Mouse (Mus musculus) intestine, embryonic 15.5 days (tissue): ENCODE results near the gene Nos2. TPM values are rescaled to one million over a fixed set of nuclear protein-coding genes. Genes with fewer than 3 reads are reported as not detected.
"Not testable (repeated sequence)": the region's sequence is repeated elsewhere in the genome, so short reads cannot be mapped to it uniquely, and the experiment has no call there.

Experiments
- ATAC-seq: fragments of 200-750 bp; cut with Nextera tagmentation; 2 replicates; pipeline ENCODE4 v1.8.0; 2017; ENCODE audit warnings: moderate TSS enrichment, moderate library complexity
- H3K27ac ChIP-seq: fragments of 300-500 bp; sonication (generic); 2 replicates; pipeline ENCODE4 v1.5.1; 2015; ENCODE audit warnings: mild to moderate bottlenecking, inconsistent platforms
- H3K27me3 ChIP-seq: fragments of 300-500 bp; sonication (generic); replicated peaks from 2 replicates; pipeline ENCODE4 v1.6.1; 2015; ENCODE audit warnings: inconsistent platforms
- H3K36me3 ChIP-seq: fragments of 300-500 bp; sonication (generic); 2 replicates; pipeline ENCODE4 v1.6.1; 2015; ENCODE audit warnings: inconsistent platforms
- H3K4me1 ChIP-seq: fragments of 300-500 bp; sonication (generic); replicated peaks from 2 replicates; pipeline ENCODE4 v1.6.1; 2015; ENCODE audit warnings: inconsistent platforms
- H3K4me2 ChIP-seq: fragments of 300-500 bp; sonication (generic); replicated peaks from 2 replicates; pipeline ENCODE4 v1.6.1; 2015; ENCODE audit warnings: mild to moderate bottlenecking, inconsistent platforms
- H3K4me3 ChIP-seq: fragments of 300-500 bp; sonication (generic); replicated peaks from 2 replicates; pipeline ENCODE4 v1.5.1; 2015; ENCODE audit warnings: inconsistent platforms
- H3K9ac ChIP-seq: fragments of 300-500 bp; sonication (generic); 2 replicates; pipeline ENCODE4 v1.6.1; 2015; ENCODE audit warnings: inconsistent platforms
- H3K9me3 ChIP-seq: fragments of 300-500 bp; sonication (generic); 2 replicates; pipeline ENCODE4 v1.6.1; 2016; ENCODE audit warnings: inconsistent platforms
- WGBS: fragments of 180-500 bp; shearing (Covaris S2); methylation state at CpG from one replicate; pipeline ENCODE4 v1.1.7; 2015; 5-methylcytosine and 5-hydroxymethylcytosine counted together
- polyA plus RNA-seq: library from polyadenylated mRNA; unstranded; fragments of >200 nt; fragmentation: Nextera tagmentation; extraction: Ambion mirVana; gene quantifications from 2 replicates; pipeline ENCODE4 v1.2.1, GENCODE M21; 2015

Gene Nos2
- polyA plus RNA-seq, 1 experiment from 2014 or later = 1.1 TPM

DNA sequence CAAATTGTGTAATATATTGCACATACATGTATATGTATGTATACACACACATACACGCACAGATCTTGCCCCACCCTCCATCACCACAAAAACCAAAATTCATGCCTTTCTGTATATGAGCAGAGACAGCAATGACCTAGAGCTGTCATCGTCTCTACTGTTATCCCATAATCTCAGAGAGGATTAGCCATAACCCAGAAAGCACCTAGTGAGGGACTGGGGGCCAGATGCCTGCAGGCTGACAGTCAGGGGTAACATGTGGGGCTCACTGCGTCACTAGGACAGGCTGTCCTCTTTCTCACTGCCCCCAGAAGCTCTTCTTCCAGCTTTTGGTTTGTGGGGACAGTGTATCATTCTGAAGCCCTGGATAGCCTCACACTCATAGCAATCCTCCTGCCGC lies 81.3 kb downstream of the Nos2 start:
- Histone ChIP-seq H3K9me3 (no peaks in the 10 kb centered on the region), H3K36me3 (no peaks in the 10 kb centered on the region), H3K4me2 (no peak overlapping the region), H3K27me3 (no peaks in the 10 kb centered on the region), H3K9ac (no peak overlapping the region), H3K4me3 (no peak overlapping the region), H3K4me1 (peaks cover 23% of the 10 kb centered on the region), H3K27ac (peak overlapping the region; percentile 61)
- ATAC-seq = no peak
- 61% methylated on average over 4 of the region's 4 CpGs for WGBS

DNA sequence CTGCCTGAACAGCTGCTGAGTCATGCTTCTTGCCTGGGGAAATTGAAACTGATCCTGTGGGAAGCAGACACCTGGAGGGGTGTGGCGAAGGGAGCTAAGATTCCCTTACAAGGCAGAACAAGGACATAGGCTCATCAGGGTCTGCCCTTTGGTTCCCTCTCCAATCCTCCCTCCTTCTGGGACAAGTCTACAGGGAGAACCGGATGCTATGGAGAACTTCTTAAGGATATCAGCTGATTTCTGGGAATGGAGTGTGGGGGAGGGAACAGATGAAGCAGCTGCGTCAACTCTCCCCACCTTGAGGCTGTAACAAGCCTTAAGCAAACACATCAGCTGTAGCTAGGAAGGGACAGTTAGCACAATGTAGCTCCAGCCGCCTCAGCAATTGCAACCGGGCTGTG lies 82.0 kb downstream of the Nos2 start:
- H3K4me2 ChIP-seq = 0 out of 2 replicates have a peak overlapping the region, but pooled peaks have one; percentile 1
- no peak overlapping the region for H3K4me3 ChIP-seq

DNA sequence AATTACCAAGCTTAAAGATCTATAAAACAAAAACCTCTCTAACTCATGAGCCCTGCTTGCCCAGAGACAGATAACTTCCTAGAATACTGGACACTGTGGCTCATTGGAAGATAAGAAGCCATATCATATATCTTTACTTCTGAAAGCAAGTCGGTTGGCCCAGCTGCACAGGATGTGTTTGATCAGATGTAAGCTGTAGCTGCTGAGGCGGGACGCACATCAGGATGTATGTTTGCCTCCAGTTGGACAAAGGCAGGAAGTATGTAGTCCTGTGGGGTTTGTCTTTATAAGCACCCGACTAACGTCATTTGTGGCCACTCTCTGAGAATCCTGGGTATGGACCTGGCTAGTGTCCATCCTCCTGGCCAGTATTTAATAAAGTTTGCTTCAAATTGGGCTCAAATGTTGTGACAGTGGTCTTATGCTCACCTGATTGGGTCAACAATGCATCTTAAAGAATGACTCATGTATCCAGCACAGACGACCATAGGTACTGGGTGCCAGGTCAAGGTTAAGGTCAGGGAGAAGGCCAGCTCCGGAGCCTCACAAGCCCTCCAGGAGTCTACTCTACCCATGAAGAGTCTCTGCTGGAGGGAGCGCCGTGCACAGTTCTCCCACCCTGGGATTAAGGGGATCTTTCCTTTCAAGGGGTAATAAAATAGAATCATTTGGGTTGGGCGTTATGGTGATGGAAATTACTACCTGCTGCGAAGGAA lies 82.6 kb downstream of the Nos2 start:
- 46% methylated on average over 11 of the region's 11 CpGs for WGBS
- no peak overlapping the region for H3K4me3 ChIP-seq
- H3K27me3 ChIP-seq = no peaks in the 10 kb centered on the region
- no peak overlapping the region for H3K9ac ChIP-seq
- 0 out of 2 replicates have a peak overlapping the region, but pooled peaks have one; percentile 1 for H3K4me2 ChIP-seq
- H3K27ac ChIP-seq = peak overlapping the region; percentile 61
- H3K4me1 ChIP-seq = peaks cover 28% of the 10 kb centered on the region
- no peaks in the 10 kb centered on the region for H3K36me3 ChIP-seq
- H3K9me3 ChIP-seq = no peaks in the 10 kb centered on the region
- 0 out of 2 replicates have a peak, but pooled peaks have one; percentile 42 for ATAC-seq

More for the DNA sequence above, 82.0 kb downstream of the Nos2 start:
- Histone ChIP-seq H3K4me1 (peaks cover 23% of the 10 kb centered on the region), H3K27ac (peak overlapping the region; percentile 61), H3K9ac (no peak overlapping the region), H3K36me3 (no peaks in the 10 kb centered on the region), H3K9me3 (no peaks in the 10 kb centered on the region), H3K27me3 (no peaks in the 10 kb centered on the region)
- ATAC-seq = peak; percentile 76
- WGBS = 40% methylated on average over 5 of the region's 5 CpGs

DNA sequence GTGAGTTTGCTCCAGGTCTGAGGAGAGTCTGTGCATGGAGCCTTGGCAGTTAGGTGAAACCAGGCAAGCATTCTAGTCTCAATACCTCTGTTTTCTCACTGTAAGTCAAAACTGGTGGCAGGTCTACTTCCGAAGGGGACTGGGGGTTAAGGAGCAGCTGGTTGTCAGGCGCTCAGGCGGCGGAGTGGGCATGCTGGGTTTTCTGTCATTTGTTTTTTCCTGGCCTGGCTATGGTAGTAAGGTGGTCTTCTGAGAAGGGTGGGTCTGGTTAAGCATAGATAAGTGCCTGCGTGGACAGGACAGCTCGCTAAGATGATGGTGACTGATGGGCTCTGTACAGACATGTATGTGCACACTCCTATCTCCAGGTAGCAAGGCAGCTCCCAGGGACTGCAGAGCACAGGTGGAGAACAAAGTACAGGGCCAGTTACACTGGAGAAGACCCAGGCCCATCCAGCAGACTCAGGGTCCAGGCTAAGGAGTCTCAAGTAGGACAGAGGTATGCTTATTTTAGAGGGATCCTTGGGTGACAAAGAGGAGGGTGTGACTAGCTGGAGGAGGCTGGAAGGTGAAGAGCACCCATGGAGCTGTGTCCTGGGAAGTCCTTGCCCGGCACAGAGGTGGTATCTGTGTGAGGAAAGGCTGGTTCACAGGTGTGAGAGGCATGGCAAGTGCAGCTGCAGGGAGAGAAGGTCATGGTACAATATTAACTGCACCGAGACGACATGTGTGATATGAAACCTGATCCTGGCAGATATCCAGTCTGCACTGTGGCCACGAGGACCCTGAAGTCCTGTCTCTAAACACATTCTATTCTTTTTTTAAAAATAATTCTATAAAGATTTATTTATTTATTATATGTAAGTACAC lies 83.4 kb downstream of the Nos2 start:
- H3K4me3 ChIP-seq = no peak overlapping the region
- H3K27ac ChIP-seq = peak overlapping the region; percentile 61
- H3K4me2 ChIP-seq = no peak overlapping the region
- no peak overlapping the region for H3K9ac ChIP-seq
- no peaks in the 10 kb centered on the region for H3K27me3 ChIP-seq
- H3K9me3 ChIP-seq = no peaks in the 10 kb centered on the region
- peak; percentile 57 for ATAC-seq
- no peaks in the 10 kb centered on the region for H3K36me3 ChIP-seq
- WGBS = 67% methylated on average over 10 of the region's 10 CpGs
- peaks cover 32% of the 10 kb centered on the region for H3K4me1 ChIP-seq

DNA sequence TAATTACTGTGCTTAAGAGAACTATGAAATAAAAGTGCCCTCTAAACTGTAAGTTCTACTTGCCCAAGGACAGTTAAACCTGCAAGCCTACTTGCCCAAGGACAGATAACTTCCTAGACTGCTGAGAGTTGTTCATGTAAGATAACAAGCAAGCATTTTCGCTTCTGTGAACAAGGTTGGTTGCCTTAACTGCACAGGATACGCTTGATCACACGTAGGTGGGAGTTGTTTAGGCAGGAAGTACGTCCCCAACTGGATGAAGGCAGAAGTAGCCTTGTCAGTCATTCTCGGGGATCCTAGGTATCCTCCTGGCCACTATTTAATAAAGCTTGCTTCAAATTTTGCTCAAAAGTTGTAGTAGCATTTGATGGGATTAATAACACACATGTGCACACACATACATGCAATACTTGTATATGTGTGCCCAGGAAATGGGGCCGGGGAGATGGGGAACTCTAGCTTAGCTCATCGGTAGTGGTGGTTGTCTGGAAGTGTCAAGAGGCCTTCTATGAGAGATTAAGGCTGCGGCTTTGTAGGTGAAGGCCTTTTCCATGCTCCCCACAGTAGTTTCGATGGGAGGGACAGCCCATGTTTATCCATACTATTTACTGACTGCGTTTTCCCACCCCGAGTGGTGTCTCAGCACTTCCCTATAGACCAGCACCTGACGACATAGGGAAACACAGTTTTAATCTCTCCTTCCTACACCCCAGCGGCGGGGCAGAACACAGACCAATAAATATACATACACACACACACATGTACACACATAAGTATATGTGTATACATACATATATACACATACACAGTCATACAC lies 85.2 kb downstream of the Nos2 start:
- no peak overlapping the region for H3K4me3 ChIP-seq
- 78% methylated on average over 14 of the region's 14 CpGs for WGBS
- no peaks in the 10 kb centered on the region for H3K27me3 ChIP-seq
- H3K27ac ChIP-seq = no peak overlapping the region
- H3K36me3 ChIP-seq = no peaks in the 10 kb centered on the region
- ATAC-seq = no peak
- H3K4me1 ChIP-seq = peaks cover 32% of the 10 kb centered on the region
- H3K9me3 ChIP-seq = no peaks in the 10 kb centered on the region
- no peak overlapping the region for H3K4me2 ChIP-seq
- H3K9ac ChIP-seq = no peak overlapping the region

DNA sequence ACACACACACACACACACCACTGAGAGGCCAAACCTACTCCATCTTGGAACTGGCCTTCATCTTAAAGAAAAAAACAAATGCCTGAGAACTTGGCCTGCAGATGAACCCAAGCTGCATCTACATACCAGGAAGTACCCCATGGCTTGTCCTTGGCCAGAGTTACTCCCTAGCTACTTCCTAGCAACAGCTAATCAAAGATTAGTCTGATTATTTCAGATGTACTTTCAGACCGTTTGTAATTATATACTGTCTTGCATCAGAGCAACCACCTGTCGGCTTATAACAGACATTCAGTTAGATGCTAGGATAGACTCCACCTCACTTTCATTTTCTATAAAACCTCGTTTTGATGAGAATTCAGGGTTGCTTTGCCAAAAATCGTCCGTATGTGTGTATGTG lies 85.8 kb downstream of the Nos2 start:
- Histone ChIP-seq H3K4me3 (no peak overlapping the region), H3K9me3 (no peaks in the 10 kb centered on the region), H3K36me3 (no peaks in the 10 kb centered on the region), H3K4me2 (no peak overlapping the region), H3K27me3 (no peaks in the 10 kb centered on the region), H3K4me1 (peaks cover 32% of the 10 kb centered on the region), H3K27ac (no peak overlapping the region), H3K9ac (no peak overlapping the region)
- 42% methylated on average over 5 of the region's 5 CpGs for WGBS
- ATAC-seq = peak; percentile 9; the same call in 1 of the 2 replicates

DNA sequence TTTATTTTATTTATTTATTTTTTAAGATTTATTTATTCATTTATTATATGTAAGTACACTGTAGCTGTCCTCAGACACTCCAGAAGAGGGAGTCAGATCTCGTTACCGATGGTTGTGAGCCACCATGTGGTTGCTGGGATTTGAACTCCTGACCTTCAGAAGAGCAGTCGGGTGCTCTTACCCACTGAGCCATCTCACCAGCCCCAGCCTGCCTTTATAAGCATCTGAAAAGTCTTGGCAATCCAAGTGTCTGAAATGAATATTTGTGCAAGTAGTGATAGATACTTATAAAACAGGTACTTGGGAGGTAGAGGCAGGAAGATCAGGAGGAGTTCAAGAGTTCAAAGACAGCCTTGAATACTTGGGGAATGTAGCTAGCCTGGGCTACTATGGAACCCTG lies 86.8 kb downstream of the Nos2 start:
- not testable (repeated sequence) for H3K4me2 ChIP-seq, ATAC-seq, H3K9ac ChIP-seq, H3K9me3 ChIP-seq, H3K36me3 ChIP-seq, H3K4me3 ChIP-seq, H3K27ac ChIP-seq, H3K27me3 ChIP-seq
- peaks cover 26% of the 10 kb centered on the region for H3K4me1 ChIP-seq
- WGBS = 64% methylated on average over 3 of the region's 3 CpGs

DNA sequence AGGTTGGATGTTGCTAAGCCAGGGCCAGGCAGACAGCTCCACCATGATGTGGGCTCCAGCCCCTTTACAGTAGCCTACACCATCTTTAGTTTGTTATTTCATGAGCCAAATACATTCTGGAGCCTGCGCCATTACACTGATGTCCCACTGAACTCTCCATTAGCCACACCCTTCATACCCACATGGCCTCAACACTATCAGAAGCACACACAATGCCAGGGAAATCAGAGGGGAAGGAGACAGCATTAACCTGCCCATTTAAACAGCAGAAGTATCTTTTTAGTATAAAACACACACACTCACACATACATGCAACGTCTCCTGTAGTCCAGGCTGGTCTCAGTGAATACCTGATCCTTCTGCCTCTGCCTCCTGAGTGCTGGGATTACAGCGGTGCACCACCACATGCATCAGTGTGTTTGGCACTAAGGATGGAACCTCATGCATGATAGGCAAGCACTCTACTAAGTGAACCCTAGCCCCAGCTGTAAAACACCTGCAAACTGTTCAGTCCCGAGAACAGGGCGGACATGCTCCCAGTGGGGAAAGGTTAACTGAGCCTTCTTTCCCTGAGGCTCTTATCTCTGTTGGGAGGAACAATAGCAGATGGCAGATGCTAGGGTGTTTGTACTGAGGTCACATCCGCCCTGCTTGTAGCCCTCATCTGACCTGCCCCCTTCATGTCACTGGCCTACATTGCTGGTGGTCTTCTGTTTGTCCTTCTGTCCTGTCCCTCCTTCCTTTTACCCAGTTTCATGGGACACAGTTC lies 87.6 kb downstream of the Nos2 start:
- WGBS = 73% methylated on average over 6 of the region's 6 CpGs

DNA sequence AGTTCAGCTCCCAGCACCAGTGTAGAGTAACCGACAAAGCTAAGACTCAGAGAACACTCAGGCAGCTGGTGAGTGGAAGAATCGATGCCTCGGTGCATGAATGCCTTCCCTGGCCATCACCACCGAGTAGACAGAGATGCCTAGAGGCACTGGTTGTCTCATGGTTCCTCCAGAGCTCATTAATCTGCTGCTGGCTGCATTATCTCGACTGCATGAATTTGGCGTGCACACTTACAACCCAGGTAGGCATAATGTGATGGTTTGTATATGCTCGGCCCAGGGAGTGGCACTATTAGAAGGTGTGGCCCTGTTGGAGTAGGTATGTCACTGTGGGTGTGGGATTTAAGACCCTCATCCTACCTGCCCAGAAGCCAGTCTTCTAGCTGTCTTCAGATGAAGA lies 88.3 kb downstream of the Nos2 start:
- 83% methylated on average over 7 of the region's 7 CpGs for WGBS
- Histone ChIP-seq H3K27ac (no peak overlapping the region), H3K4me3 (no peak overlapping the region), H3K36me3 (no peaks in the 10 kb centered on the region), H3K4me1 (peaks cover 13% of the 10 kb centered on the region), H3K9me3 (no peaks in the 10 kb centered on the region), H3K9ac (no peak overlapping the region), H3K27me3 (no peaks in the 10 kb centered on the region), H3K4me2 (no peak overlapping the region)
- ATAC-seq = no peak

More for the DNA sequence above, 87.6 kb downstream of the Nos2 start:
- Histone ChIP-seq H3K4me1 (peaks cover 20% of the 10 kb centered on the region), H3K4me3 (no peak overlapping the region), H3K27ac (0 out of 2 replicates have a peak overlapping the region, but pooled peaks have one; percentile 7), H3K27me3 (no peaks in the 10 kb centered on the region), H3K9ac (no peak overlapping the region), H3K9me3 (no peaks in the 10 kb centered on the region), H3K36me3 (no peaks in the 10 kb centered on the region), H3K4me2 (no peak overlapping the region)
- peak; percentile 40 for ATAC-seq
